Mouse (Mus musculus) neural tube, embryonic 14.5 days (tissue): Measurements from ENCODE around the gene Olfr1055. TPM values are rescaled to one million over a fixed set of nuclear protein-coding genes. Genes with fewer than 3 reads are reported as not detected.

Source experiments
- polyA plus RNA-seq: library from polyadenylated mRNA; unstranded; fragments of >200 nt; fragmentation: Nextera tagmentation; extraction: Ambion mirVana; gene quantifications from 2 replicates; pipeline ENCODE4 v1.2.1, GENCODE M21; 2014

The Olfr1055 gene
- polyA plus RNA-seq, 1 experiment from 2014 or later: not detected

Other genes with a start within 250 kb of the Olfr1055 start
- not detected in 2 replicates for gene Olfr1039, start 214.4 kb downstream of the Olfr1055 start, polyA plus RNA-seq
- gene Olfr1040, start 203.6 kb downstream of the Olfr1055 start, polyA plus RNA-seq: not detected in 2 replicates
- not detected in 2 replicates for gene Olfr1042, start 188.4 kb downstream of the Olfr1055 start, polyA plus RNA-seq
- not detected in 2 replicates for gene Olfr1043, start 182.8 kb downstream of the Olfr1055 start, polyA plus RNA-seq
- not detected in 2 replicates for gene Olfr1044, start 172.5 kb downstream of the Olfr1055 start, polyA plus RNA-seq
- not detected in 2 replicates for gene Olfr52, start 164.6 kb downstream of the Olfr1055 start, polyA plus RNA-seq
- not detected in 2 replicates for gene Olfr1045, start 147.3 kb downstream of the Olfr1055 start, polyA plus RNA-seq
- not detected in 2 replicates for gene Olfr1046, start 131.0 kb downstream of the Olfr1055 start, polyA plus RNA-seq
- not detected in 2 replicates for gene Olfr1047, start 118.9 kb downstream of the Olfr1055 start, polyA plus RNA-seq
- gene Olfr1048, start 110.0 kb downstream of the Olfr1055 start, polyA plus RNA-seq: not detected in 2 replicates
- not detected in 2 replicates for gene Olfr1049, start 92.0 kb downstream of the Olfr1055 start, polyA plus RNA-seq
- gene Olfr1051, start 71.2 kb downstream of the Olfr1055 start, polyA plus RNA-seq: not detected in 2 replicates
- not detected in 2 replicates for gene Olfr1052, start 57.8 kb downstream of the Olfr1055 start, polyA plus RNA-seq
- gene Olfr1053, start 35.0 kb downstream of the Olfr1055 start, polyA plus RNA-seq: not detected in 2 replicates
- not detected in 2 replicates for gene Olfr1054, start 14.9 kb downstream of the Olfr1055 start, polyA plus RNA-seq
- not detected in 2 replicates for gene Olfr1056, start 12.2 kb upstream of the Olfr1055 start, polyA plus RNA-seq
- gene Olfr1057, start 28.1 kb upstream of the Olfr1055 start, polyA plus RNA-seq: not detected in 2 replicates
- not detected in 2 replicates for gene Olfr1058, start 38.3 kb upstream of the Olfr1055 start, polyA plus RNA-seq
- not detected in 2 replicates for gene Olfr1061, start 63.8 kb upstream of the Olfr1055 start, polyA plus RNA-seq
- not detected in 2 replicates for gene Olfr1062, start 76.5 kb upstream of the Olfr1055 start, polyA plus RNA-seq
- not detected in 2 replicates for gene Olfr1065, start 100.3 kb upstream of the Olfr1055 start, polyA plus RNA-seq
- gene Olfr1066, start 106.0 kb upstream of the Olfr1055 start, polyA plus RNA-seq: not detected in 2 replicates
- gene Olfr228, start 137.1 kb upstream of the Olfr1055 start, polyA plus RNA-seq: not detected in 2 replicates
- not detected in 2 replicates for gene Olfr1076, start 158.2 kb upstream of the Olfr1055 start, polyA plus RNA-seq
- gene Olfr1079, start 192.2 kb upstream of the Olfr1055 start, polyA plus RNA-seq: not detected in 2 replicates
- gene Olfr1080, start 208.0 kb upstream of the Olfr1055 start, polyA plus RNA-seq: not detected in 2 replicates
- gene Olfr1082, start 248.7 kb upstream of the Olfr1055 start, polyA plus RNA-seq: not detected in 2 replicates